ENCODE assay signal across 8 mouse cellular contexts in the genomic region with DNA sequence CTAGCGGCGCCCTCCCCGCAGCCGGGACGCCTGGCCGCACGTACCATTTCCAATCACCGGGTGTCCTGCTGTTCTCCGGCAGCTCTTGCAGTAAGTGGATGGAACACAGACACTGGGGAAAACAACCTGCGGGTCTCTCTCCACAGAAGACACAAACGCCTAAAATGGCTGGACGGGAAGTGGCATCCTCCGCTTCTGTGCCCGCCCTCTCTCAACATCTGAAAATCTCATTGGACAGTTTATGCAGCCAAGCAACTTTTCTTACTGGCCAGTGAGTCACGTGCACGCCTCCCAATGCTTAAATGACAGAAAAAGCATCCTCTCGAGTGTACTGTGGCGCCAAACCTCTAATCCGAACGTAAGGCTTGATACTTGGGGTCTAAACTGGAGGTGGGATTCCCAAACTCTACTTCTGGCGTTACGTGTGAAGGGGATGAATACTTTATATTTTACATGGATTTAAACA. TPM values are rescaled to one million over a fixed set of nuclear protein-coding genes. Genes with fewer than 3 reads are reported as not detected.
DNase-seq lines count a peak whose midpoint lies in the region; ATAC-seq and TF ChIP-seq lines count a peak whose summit lies in the region.

A gene (minus strand): TSS at position 194 of the 466 bp plus-strand sequence.

- H3K9me3 ChIP-seq in embryonic facial prominence, embryonic 14.5 days (ENCODE audit: control insufficient read depth, low read length) = 0 out of 2 replicates have a peak, but pooled peaks cover 4% of the 10 kb centered on the region
- 0 out of 2 replicates have a peak, but pooled peaks cover 4% of the 10 kb centered on the region for H3K9me3 ChIP-seq in limb, embryonic 13.5 days
- no peaks in the 10 kb centered on the region for H3K9me3 ChIP-seq in midbrain, embryonic 16.5 days (replicated peaks; ENCODE audit: control insufficient read depth, low read length, poor library complexity, severe bottlenecking)

- H3K27me3 ChIP-seq in embryonic facial prominence, embryonic 14.5 days (replicated peaks; ENCODE audit: control insufficient read depth, insufficient read depth, low read length) = no peaks in the 10 kb centered on the region
- no peaks in the 10 kb centered on the region for H3K27me3 ChIP-seq in heart, adult 2 months (ENCODE audit: control insufficient read depth, insufficient read depth, low read length)
- H3K27me3 ChIP-seq in limb, embryonic 13.5 days = no peaks in the 10 kb centered on the region
- H3K27me3 ChIP-seq in midbrain, embryonic 16.5 days (ENCODE audit: control insufficient read depth, insufficient read depth, low read depth, low read length) = no peaks in the 10 kb centered on the region

- intact Hi-C loops in heart, adult 2 months (cut with DNase I) = loop anchor here (2.0 to 10.0 kb wide), 3 partner anchors 43 to 307 kb away; a partner anchor contains a TSS

- peaks cover 13% of the 10 kb centered on the region for H3K79me2 ChIP-seq in heart, adult 2 months (replicated peaks; ENCODE audit: control insufficient read depth, insufficient read depth, low read length)

- peaks cover 24% of the 10 kb centered on the region for H3K36me3 ChIP-seq in embryonic facial prominence, embryonic 14.5 days (ENCODE audit: control insufficient read depth, insufficient read depth, low read length)
- H3K36me3 ChIP-seq in heart, adult 2 months (ENCODE audit: control insufficient read depth, insufficient read depth, low read length) = peaks cover 21% of the 10 kb centered on the region
- peaks cover 23% of the 10 kb centered on the region for H3K36me3 ChIP-seq in limb, embryonic 13.5 days
- H3K36me3 ChIP-seq in midbrain, embryonic 16.5 days (ENCODE audit: control insufficient read depth, insufficient read depth, low read length) = peaks cover 9% of the 10 kb centered on the region; the same call in 1 of the 2 replicates

- peak within 1 kb of the TSS; percentile 95 for H3K9ac ChIP-seq in embryonic facial prominence, embryonic 14.5 days (ENCODE audit: low read depth, low read length)
- peak within 1 kb of the TSS; percentile 91 for H3K9ac ChIP-seq in heart, adult 2 months (ENCODE audit: low read depth, low read length)
- H3K9ac ChIP-seq in limb, embryonic 13.5 days = peak within 1 kb of the TSS; percentile 97
- H3K9ac ChIP-seq in midbrain, embryonic 16.5 days (ENCODE audit: low read depth, low read length) = peak within 1 kb of the TSS; percentile 92

- peaks cover 17% of the 10 kb centered on the region for H3K4me1 ChIP-seq in embryonic facial prominence, embryonic 14.5 days (ENCODE audit: control insufficient read depth, insufficient read depth, low read length)
- H3K4me1 ChIP-seq in heart, adult 2 months (ENCODE audit: control insufficient read depth, insufficient read depth, low read length) = peaks cover 10% of the 10 kb centered on the region
- H3K4me1 ChIP-seq in limb, embryonic 13.5 days = peaks cover 17% of the 10 kb centered on the region
- peaks cover 27% of the 10 kb centered on the region for H3K4me1 ChIP-seq in midbrain, embryonic 16.5 days (ENCODE audit: control insufficient read depth, insufficient read depth, low read length)

- no peak for TF ChIP-seq CTCF in heart, adult 2 months (IDR thresholded peaks at IDR 0.05)

- peak; percentile 93 for TF ChIP-seq POLR2A in heart, adult 2 months (IDR thresholded peaks at IDR 0.05; ENCODE audit: insufficient read depth, low read depth, low read length)

- ATAC-seq in embryonic facial prominence, embryonic 14.5 days (ENCODE audit: low read depth) = peak; percentile 99
- ATAC-seq in limb, embryonic 13.5 days (ENCODE audit: low FRiP score, low read depth) = peak; percentile 99
- peak; percentile 98 for ATAC-seq in midbrain, embryonic 16.5 days

- peak; percentile 98 for DNase-seq in 3T3-L1 (ENCODE audit: low read depth, low spot score)
- DNase-seq in adrenal gland, postnatal 4 days (ENCODE audit: low spot score in 2 of 2) = peak; percentile 44 to 62
- peak; percentile 98 for DNase-seq in embryonic facial prominence, embryonic 14.5 days (ENCODE audit: low spot score)
- peak; percentile 85 to 91 for DNase-seq in heart, adult 2 months
- DNase-seq in kidney, adult 8-10 months = peak; percentile 93 to 94
- peak; percentile 83 to 88 for DNase-seq in spleen, postnatal 10 days (ENCODE audit: low spot score in 2 of 2)

- H3K27ac ChIP-seq in embryonic facial prominence, embryonic 14.5 days (replicated peaks; ENCODE audit: low read depth, low read length) = peak within 1 kb of the TSS; percentile 93
- peak within 1 kb of the TSS; percentile 91 for H3K27ac ChIP-seq in heart, adult 2 months
- H3K27ac ChIP-seq in limb, embryonic 13.5 days = peak within 1 kb of the TSS; percentile 90
- peak within 1 kb of the TSS; percentile 92 for H3K27ac ChIP-seq in midbrain, embryonic 16.5 days (ENCODE audit: low read length)

- WGBS in embryonic facial prominence, embryonic 14.5 days = under 1% methylated on average over 12 of the region's 22 CpGs
- WGBS in heart, adult 2 months = 0% methylated on average over 22 of the region's 22 CpGs
- WGBS in limb, embryonic 13.5 days = under 1% methylated on average over 21 of the region's 22 CpGs
- WGBS in midbrain, embryonic 16.5 days = under 1% methylated on average over 22 of the region's 22 CpGs

- peak within 1 kb of the TSS; percentile 80 for H3K4me3 ChIP-seq in embryonic facial prominence, embryonic 14.5 days (ENCODE audit: low read depth, low read length)
- H3K4me3 ChIP-seq in heart, adult 2 months = peak within 1 kb of the TSS; percentile 90
- peak within 1 kb of the TSS; percentile 89 for H3K4me3 ChIP-seq in limb, embryonic 13.5 days
- peak within 1 kb of the TSS; percentile 87 for H3K4me3 ChIP-seq in midbrain, embryonic 16.5 days (ENCODE audit: low read depth, low read length)

- peak within 1 kb of the TSS; percentile 71 for H3K4me2 ChIP-seq in embryonic facial prominence, embryonic 14.5 days (ENCODE audit: low read depth, low read length)
- peak within 1 kb of the TSS; percentile 74 for H3K4me2 ChIP-seq in limb, embryonic 13.5 days (replicated peaks)
- H3K4me2 ChIP-seq in midbrain, embryonic 16.5 days (ENCODE audit: low read length) = peak within 1 kb of the TSS; percentile 81

- no peak for TF ChIP-seq EP300 in heart, adult 2 months (IDR thresholded peaks at IDR 0.05; ENCODE audit: insufficient read depth, low read depth, low read length)

RNA-seq across cellular contexts. Expression of the gene that starts here (rescaled TPM):
- total RNA-seq in adrenal gland, postnatal 4 days (2021) = 10 to 100 TPM; 66.4 to 67.8 TPM
- polyA plus RNA-seq in embryonic facial prominence, embryonic 14.5 days (2014; fragmentation: Nextera tagmentation; extraction: Ambion mirVana) = 39.8 and 53.0 TPM in 2 replicates
- total RNA-seq in heart, adult 2 months (2021) = 10 to 100 TPM; 25.7 to 27.3 TPM
- 8.6 and 17.5 TPM in 2 replicates for polyA plus RNA-seq in heart, adult 2 months (2012; rRNA removed)
- 46.3 and 50.3 TPM in 2 replicates for polyA plus RNA-seq in limb, embryonic 13.5 days (2015; fragmentation: Nextera tagmentation; extraction: Ambion mirVana)
- polyA plus RNA-seq in midbrain, embryonic 16.5 days (2015; fragmentation: Nextera tagmentation; extraction: Ambion mirVana) = 45.9 and 46.2 TPM in 2 replicates

Comparison
In these comparisons a context has a peak if more than half of its experiments do, and no peak if none do; other contexts are left out.
1. Peak in every context shown above with its lines: DNase-seq, ATAC-seq, H3K4me3 ChIP-seq and H3K27ac ChIP-seq.